Mouse (Mus musculus): ENCODE results near the gene Cacna1d. TPM values are rescaled to one million over a fixed set of nuclear protein-coding genes. Genes with fewer than 3 reads are reported as not detected.

Gene Cacna1d
- total and polyA plus RNA-seq, 3 experiments, result 0.04 to 0.66 (median 0.08) TPM

DNA sequence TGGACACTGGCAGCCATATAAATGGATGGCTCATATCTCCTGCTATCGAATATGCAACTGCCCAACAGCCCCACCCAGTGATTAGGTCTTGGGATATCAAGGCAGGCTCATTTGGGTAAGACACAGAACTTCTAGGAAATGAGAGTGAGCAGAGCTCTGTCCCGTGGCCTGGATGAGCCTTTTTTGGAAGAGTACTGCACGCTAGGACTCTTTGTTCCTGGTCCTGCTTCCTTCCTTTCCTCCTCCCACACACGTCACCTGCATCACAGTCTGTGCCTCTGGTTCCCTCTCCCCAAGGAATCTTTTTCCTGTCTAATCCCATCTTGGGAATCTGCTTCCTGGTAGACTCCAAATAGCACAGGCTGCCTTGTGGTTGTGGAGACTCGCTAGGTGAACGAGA is 66.1 kb downstream of the Cacna1d start:
- no peak overlapping the region for H3K9ac ChIP-seq (ENCODE audit: insufficient read depth, low read depth)
- in situ Hi-C loops (cut with MboI; ENCODE audit: low pct_ligation_motif_present, low pct_unique_long_range_greater_than_20kb, low sequenced_read_pairs) (no loop called here), dilution Hi-C loops (cut with MboI; ENCODE audit: extremely low pct_ligation_motif_present, extremely low pct_unique_long_range_greater_than_20kb, low sequenced_read_pairs) (no loop called here)
- H3K27ac ChIP-seq (ENCODE audit: insufficient read depth, low read depth), result no peak overlapping the region
- no peaks in the 10 kb centered on the region for H3K27me3 ChIP-seq (replicated peaks)
- H3K36me3 ChIP-seq (replicated peaks in 1 of 2; ENCODE audit: control insufficient read depth in 1 of 2, insufficient read depth in 1 of 2, low read length in 1 of 2), result no peaks in the 10 kb centered on the region
- H3K79me2 ChIP-seq (replicated peaks; ENCODE audit: control insufficient read depth, extremely low read depth, insufficient read depth, poor library complexity, severe bottlenecking), result no peaks in the 10 kb centered on the region
- no peak overlapping the region for H3K4me3 ChIP-seq (replicated peaks in 1 of 3; ENCODE audit: low read depth in 2 of 3, low read length in 2 of 3, poor library complexity in 1 of 3)
- no peak overlapping the region for H3K4me2 ChIP-seq (ENCODE audit: insufficient read depth, low read depth, poor library complexity, severe bottlenecking)
- no peaks in the 10 kb centered on the region for H3K9me3 ChIP-seq (replicated peaks; ENCODE audit: low read length)
- DNase-seq (ENCODE audit: extremely low read depth), result no peak
- no peaks in the 10 kb centered on the region for H3K4me1 ChIP-seq (ENCODE audit: control insufficient read depth in 1 of 2, insufficient read depth in 2 of 2)
- TF ChIP-seq MAZ (IDR thresholded peaks at IDR 0.05; ENCODE audit: low read depth, low read length), result no peak
- TF ChIP-seq IRF4 (IDR thresholded peaks at IDR 0.05; ENCODE audit: low read depth, low read length), result no peak
- peak; percentile 1 for TF ChIP-seq RAD21 (IDR thresholded peaks at IDR 0.05; ENCODE audit: low read depth, low read length)

DNA sequence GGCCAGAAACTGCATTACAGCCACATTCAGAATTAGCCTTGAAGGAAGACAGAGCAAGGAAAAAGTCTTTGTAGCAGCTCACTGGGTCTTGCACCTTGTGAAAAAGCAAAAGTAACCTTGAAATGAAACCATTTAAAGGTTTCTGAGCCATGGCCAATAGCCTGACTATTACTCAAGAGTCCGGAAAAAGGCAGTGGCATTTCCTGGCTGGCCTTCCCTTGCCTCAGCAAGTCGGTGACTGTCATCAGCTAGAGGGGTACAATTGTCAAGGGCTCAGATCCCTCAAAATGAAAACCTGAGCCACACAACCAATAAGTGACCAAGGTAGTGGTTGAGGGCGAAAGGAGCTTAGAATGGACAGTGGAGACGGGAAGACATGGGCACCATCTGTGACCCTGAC is 66.6 kb downstream of the Cacna1d start:
- H3K4me3 ChIP-seq (replicated peaks in 1 of 3; ENCODE audit: low read depth in 2 of 3, low read length in 2 of 3, poor library complexity in 1 of 3), result no peak overlapping the region
- H3K79me2 ChIP-seq (replicated peaks; ENCODE audit: control insufficient read depth, extremely low read depth, insufficient read depth, poor library complexity, severe bottlenecking), result no peaks in the 10 kb centered on the region
- dilution Hi-C loops (cut with MboI; ENCODE audit: extremely low pct_ligation_motif_present, extremely low pct_unique_long_range_greater_than_20kb, low sequenced_read_pairs) (no loop called here), in situ Hi-C loops (cut with MboI; ENCODE audit: low pct_ligation_motif_present, low pct_unique_long_range_greater_than_20kb, low sequenced_read_pairs) (no loop called here)
- H3K4me2 ChIP-seq (ENCODE audit: insufficient read depth, low read depth, poor library complexity, severe bottlenecking), result no peak overlapping the region
- H3K36me3 ChIP-seq (replicated peaks in 1 of 2; ENCODE audit: control insufficient read depth in 1 of 2, insufficient read depth in 1 of 2, low read length in 1 of 2), result no peaks in the 10 kb centered on the region
- no peak overlapping the region for H3K9ac ChIP-seq (ENCODE audit: insufficient read depth, low read depth)
- H3K9me3 ChIP-seq (replicated peaks; ENCODE audit: low read length), result no peaks in the 10 kb centered on the region
- TF ChIP-seq SIN3A (IDR thresholded peaks at IDR 0.05; ENCODE audit: low read length), result no peak
- TF ChIP-seq NRF1 (IDR thresholded peaks at IDR 0.05; ENCODE audit: low read depth, low read length), result no peak
- TF ChIP-seq JUN (IDR thresholded peaks at IDR 0.05; ENCODE audit: insufficient read depth, low read depth, low read length), result no peak
- TF ChIP-seq MAX (IDR thresholded peaks at IDR 0.05; ENCODE audit: low read length), result no peak
- TF ChIP-seq CHD1 (IDR thresholded peaks at IDR 0.05; ENCODE audit: low read depth, low read length), result no peak
- no peak for TF ChIP-seq HCFC1 (IDR thresholded peaks at IDR 0.05; ENCODE audit: low read depth, low read length)
- TF ChIP-seq MYC (IDR thresholded peaks at IDR 0.05; ENCODE audit: low read depth, low read length), result no peak
- TF ChIP-seq TBP (conservative IDR thresholded peaks at IDR 0.05; ENCODE audit: low read depth, low read length), result no peak
- H3K27me3 ChIP-seq (replicated peaks), result no peaks in the 10 kb centered on the region
- H3K4me1 ChIP-seq (ENCODE audit: control insufficient read depth in 1 of 2, insufficient read depth in 2 of 2), result no peaks in the 10 kb centered on the region
- DNase-seq (ENCODE audit: extremely low read depth), result no peak
- no peak overlapping the region for H3K27ac ChIP-seq (ENCODE audit: insufficient read depth, low read depth)

DNA sequence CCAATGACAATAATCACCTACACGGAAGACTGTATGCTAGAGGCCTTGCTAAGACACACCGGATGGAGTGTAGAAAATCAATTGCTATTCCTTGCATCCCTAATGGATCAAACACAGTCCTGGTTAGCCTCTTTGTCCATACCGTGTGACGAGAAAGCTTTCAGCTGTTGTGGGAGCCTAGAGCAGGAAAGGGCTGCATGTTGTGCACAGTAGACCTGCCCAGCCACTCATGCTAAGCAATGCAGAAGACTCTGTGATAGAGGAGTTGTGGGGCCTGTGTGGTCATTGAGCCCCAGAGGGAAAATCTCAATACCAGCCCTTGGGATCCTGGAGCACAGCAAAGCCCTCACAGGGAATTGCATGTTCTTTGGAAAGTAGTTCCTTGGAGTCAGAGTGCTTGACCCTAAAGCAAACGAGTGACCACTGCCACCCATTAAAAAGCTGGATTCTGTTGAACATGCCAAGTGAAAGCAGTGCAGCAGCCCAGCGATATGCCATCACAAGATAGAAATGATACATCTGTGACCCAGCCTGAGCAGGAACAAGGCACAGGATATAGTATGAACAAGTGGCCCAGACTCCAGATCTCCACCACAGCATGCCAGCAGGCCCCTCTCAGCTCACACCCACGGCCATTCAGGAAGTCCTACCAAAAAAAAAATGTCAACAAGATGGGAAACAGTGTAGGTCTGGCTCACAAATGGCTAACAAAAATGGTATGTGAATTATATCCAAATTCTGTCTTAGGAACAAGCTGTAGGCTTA is 68.7 kb downstream of the Cacna1d start:
- no peak for TF ChIP-seq RCOR1 (conservative IDR thresholded peaks at IDR 0.05; ENCODE audit: low read depth, low read length)
- TF ChIP-seq ZC3H11A (IDR thresholded peaks at IDR 0.05; ENCODE audit: low read depth, low read length), result no peak
- TF ChIP-seq IRF4 (IDR thresholded peaks at IDR 0.05; ENCODE audit: low read depth, low read length), result no peak

More for the DNA sequence above, 68.7 kb downstream of the Cacna1d start:
- Histone ChIP-seq H3K4me2 (ENCODE audit: insufficient read depth, low read depth, poor library complexity, severe bottlenecking) (no peak overlapping the region), H3K9ac (ENCODE audit: insufficient read depth, low read depth) (no peak overlapping the region), H3K4me3 (replicated peaks in 1 of 3; ENCODE audit: low read depth in 2 of 3, low read length in 2 of 3, poor library complexity in 1 of 3) (no peak overlapping the region), H3K4me1 (ENCODE audit: control insufficient read depth in 1 of 2, insufficient read depth in 2 of 2) (no peaks in the 10 kb centered on the region), H3K9me3 (replicated peaks; ENCODE audit: low read length) (no peaks in the 10 kb centered on the region), H3K79me2 (replicated peaks; ENCODE audit: control insufficient read depth, extremely low read depth, insufficient read depth, poor library complexity, severe bottlenecking) (no peaks in the 10 kb centered on the region), H3K27ac (ENCODE audit: insufficient read depth, low read depth) (no peak overlapping the region), H3K27me3 (replicated peaks) (no peaks in the 10 kb centered on the region), H3K36me3 (replicated peaks in 1 of 2; ENCODE audit: control insufficient read depth in 1 of 2, insufficient read depth in 1 of 2, low read length in 1 of 2) (no peaks in the 10 kb centered on the region)
- DNase-seq (ENCODE audit: extremely low read depth), result no peak
- in situ Hi-C loops (cut with MboI; ENCODE audit: low pct_ligation_motif_present, low pct_unique_long_range_greater_than_20kb, low sequenced_read_pairs), result no loop called here
- dilution Hi-C loops (cut with MboI; ENCODE audit: extremely low pct_ligation_motif_present, extremely low pct_unique_long_range_greater_than_20kb, low sequenced_read_pairs), result no loop called here

All from CH12.LX (cell line).